Mouse (Mus musculus) spleen, postnatal 36 days (tissue): ENCODE data around the gene Rbl2.

Experiments used
- DNase-seq, 2 experiments: peaks; one replicate each; pipeline ENCODE4 v3.0.0; 2022; ENCODE audit warnings: low spot score in 2 of 2, mixed read lengths in 1 of 2

The Rbl2 gene

DNA sequence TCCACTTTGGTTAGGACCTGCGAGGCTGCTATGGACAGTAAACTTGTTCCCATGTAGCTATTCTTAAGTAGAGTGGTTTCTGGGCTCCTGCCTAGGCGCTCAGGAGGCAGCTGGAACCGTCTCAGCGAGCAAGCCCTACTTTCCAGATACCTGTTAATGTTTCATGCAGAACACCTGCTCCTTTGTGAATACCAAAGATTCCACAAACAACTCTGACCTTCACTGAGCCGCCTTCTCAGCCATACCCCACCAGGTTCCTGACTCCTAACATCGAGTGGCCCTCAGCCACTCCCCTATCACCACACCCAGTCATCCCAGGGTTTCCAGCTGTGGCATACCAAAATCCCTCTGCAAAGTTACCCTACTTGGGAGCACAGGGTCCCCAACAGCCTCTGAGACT lies 100.3 kb downstream of the Rbl2 start:
- DNase-seq = no peak

- DNase-seq = no peak
Measured at GRCm38 (mm10) chr8:91170914-91171313, 101.1 kb downstream of the Rbl2 start.

GRCm38 (mm10) chr8:91171605-91172004 lies 101.7 kb downstream of the Rbl2 start:
- no peak for DNase-seq
